Mouse (Mus musculus): ENCODE measurements at regions not wholly inside any gene's neighbourhood (a gene's known extent, or its start where the extent isn't known, plus 50 kb on each side); places are given as distances from the start of the nearest gene placed in this dataset.
A peak's percentile ranks its signal among the peaks of the same experiment; 100 is the strongest.

DNA sequence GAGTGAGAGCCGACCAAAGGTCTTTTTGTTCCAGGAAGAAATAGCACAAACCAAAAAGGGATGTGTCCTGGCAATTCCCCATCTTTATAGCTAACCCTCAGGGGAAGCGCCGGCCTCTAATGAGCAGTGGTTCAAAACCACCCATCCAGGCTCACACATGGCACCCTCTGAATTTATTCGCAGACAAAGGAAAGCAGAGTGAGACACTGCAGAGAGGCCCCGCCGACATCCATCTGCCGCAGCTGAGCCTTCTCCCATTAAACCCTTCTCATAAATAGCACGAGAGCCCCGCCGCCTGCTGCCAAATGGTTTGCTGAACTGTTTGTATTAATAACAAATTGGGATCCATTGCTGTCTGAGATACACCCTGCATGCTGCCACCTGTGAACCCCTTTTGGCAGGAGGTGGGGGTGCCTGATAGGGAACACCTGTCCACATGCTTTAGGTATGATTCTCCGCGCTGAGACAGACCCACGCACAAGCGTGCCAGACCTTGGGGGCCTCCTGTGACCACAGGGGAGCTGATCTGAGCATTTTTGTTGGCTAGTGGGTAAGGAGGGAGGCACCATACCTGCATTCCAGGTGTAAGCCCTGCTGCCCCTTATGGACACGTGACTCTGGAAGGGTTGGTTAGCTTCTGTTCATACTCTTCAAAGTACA, 422.6 kb upstream of the Castor2 start:
- no peak for ATAC-seq
- ChIA-PET CTCF (no interaction called here), POLR2A (no interaction called here)
- no peak for TF ChIP-seq CTCF (IDR thresholded peaks at IDR 0.05)
- H3K27me3 ChIP-seq, result no peaks in the 10 kb centered on the region
- in situ Hi-C loops (cut with MboI; ENCODE audit: low pct_unique_long_range_greater_than_20kb), result no loop called here
- no peak for DNase-seq (ENCODE audit: low read depth, low spot score)

DNA sequence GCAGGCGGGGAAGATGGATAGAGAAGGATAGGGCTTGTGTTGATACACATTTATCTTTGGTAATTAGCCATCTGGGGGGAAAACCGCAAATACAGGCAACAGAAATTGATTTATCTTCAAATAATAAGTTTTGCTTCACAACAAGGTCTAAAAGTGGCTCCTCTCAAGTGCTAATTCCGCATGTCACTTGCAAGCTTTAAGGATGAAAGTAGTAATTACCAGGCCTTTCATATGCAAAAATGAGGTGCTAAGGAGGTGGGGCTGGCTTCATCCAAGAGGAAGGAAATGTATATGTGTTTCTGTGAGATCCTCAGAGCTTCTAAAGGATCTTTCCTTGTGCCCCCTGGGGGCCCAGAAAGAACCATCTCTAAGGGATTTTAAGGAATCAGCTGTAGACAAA, 423.9 kb upstream of the Castor2 start:
- in situ Hi-C loops (cut with MboI; ENCODE audit: low pct_unique_long_range_greater_than_20kb), result no loop called here
- ChIA-PET POLR2A (no interaction called here), CTCF (no interaction called here)
- DNase-seq (ENCODE audit: low read depth, low spot score) (no peak), ATAC-seq (no peak)
- H3K27me3 ChIP-seq, result no peaks in the 10 kb centered on the region
- TF ChIP-seq CTCF (IDR thresholded peaks at IDR 0.05), result no peak

DNA sequence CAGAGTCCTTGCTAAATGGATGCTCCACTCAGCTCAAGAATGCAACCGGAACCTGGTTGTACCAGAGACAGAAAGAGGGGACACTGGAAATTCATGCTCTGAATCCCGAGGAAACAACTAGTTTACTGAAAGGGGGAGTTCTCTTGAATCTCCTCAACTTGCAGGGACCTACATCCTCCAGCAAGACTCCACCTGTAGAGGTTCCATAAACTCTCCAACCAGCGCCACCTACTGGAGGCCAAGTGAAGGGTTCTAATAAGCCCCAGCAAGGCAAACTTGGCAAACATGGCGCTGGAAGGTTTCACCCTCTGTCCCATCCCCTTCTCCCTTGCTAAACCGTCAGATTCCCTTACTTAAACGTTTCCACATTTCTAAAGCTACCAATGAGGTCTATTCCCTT, 433.0 kb upstream of the Castor2 start:
- in situ Hi-C loops (cut with MboI; ENCODE audit: low pct_unique_long_range_greater_than_20kb), result no loop called here
- ATAC-seq, result no peak
- CTCF ChIA-PET, result no interaction called here

DNA sequence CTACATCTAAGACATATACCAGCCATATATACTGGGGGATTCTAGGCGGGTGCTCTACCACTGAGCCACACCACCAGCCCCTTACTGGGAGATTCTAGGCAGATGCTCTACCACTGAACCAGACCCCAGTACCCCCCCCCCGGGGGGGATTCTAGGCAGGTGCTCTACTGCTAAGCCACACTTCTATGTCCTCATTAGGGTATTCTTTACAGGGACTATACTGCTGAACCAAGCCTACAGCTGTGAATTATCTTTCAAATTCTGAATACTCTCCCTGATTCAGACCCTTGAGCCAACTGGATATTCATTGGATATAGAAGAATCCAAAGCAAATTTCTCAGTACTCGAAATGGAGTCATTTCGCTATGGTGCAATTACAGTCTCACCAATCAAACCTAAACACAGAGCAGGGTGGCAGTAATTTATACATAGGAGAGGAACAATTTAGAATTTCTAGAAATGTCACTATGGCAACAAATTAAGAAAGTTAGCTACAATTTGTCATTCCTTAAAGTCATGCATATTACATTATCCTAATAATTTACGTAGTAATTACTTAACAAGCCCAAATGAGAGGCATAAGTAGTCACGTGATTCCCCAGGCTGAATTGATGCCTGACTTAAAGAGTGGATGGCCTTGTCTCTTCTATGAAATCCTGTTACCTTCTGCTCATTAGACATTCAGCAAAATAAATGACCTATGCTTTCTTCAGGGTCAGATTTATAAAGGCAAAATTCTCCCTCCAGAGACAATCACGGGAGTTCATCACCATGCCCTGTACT, 436.8 kb upstream of the Castor2 start:
- H3K27me3 ChIP-seq, result no peaks in the 10 kb centered on the region
- ATAC-seq (no peak), DNase-seq (ENCODE audit: low read depth, low spot score) (no peak)
- POLR2A ChIA-PET, result no interaction called here
- no peak for TF ChIP-seq CTCF (IDR thresholded peaks at IDR 0.05)
- CTCF ChIA-PET, result interaction anchor here (0.7 kb wide), 1 partner anchor 1732 kb away, joined by 3 read pairs; no protein-coding TSS in a partner anchor
- in situ Hi-C loops (cut with MboI; ENCODE audit: low pct_unique_long_range_greater_than_20kb), result no loop called here

More for the DNA sequence above, 433.0 kb upstream of the Castor2 start:
- peak; percentile 41 for TF ChIP-seq CTCF (IDR thresholded peaks at IDR 0.05)
- POLR2A ChIA-PET, result no interaction called here
- H3K27me3 ChIP-seq, result no peaks in the 10 kb centered on the region
- DNase-seq (ENCODE audit: low read depth, low spot score), result no peak

DNA sequence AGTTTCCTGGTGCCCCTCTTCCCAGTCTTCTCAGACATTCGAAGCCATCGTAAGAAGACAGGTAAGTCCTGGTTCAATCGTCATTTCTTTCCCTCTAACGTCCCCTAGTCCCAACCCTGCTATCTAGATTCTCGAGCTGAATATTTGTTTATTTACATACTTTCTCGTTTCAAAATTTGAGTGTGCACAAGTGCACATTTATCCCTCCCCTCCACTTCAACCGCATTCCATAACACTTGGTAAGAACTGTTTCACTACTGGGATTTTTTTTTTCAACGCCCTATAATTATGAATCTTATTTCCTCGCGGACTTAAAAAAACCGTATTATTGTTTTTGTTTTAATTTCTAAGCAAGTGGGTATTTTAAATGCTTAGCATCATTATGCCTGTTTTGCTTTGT, 439.2 kb upstream of the Castor2 start:
- no peak for TF ChIP-seq CTCF (IDR thresholded peaks at IDR 0.05)
- CTCF ChIA-PET, result no interaction called here
- POLR2A ChIA-PET, result no interaction called here
- ATAC-seq (no peak), DNase-seq (ENCODE audit: low read depth, low spot score) (no peak)
- in situ Hi-C loops (cut with MboI; ENCODE audit: low pct_unique_long_range_greater_than_20kb), result no loop called here
- H3K27me3 ChIP-seq, result no peaks in the 10 kb centered on the region

DNA sequence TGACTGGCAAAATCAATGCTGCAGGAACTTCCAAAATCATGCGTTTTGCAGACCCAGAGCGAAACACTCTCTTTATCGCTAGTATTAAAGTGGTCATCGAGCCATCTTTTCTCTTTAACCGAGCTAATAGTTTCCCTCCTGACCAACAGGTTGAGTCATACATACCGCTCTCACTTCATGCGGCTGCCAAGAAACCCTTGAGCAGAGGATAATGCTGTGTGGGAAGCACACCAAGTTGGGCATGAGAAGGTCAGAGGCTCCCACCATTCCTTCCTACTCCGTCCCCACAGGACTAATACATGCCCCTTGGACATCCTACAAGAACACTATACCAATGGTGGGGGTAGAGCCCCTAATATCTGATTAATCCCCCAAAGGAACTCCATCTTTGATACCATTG, 442.7 kb upstream of the Castor2 start:
- in situ Hi-C loops (cut with MboI; ENCODE audit: low pct_unique_long_range_greater_than_20kb), result no loop called here
- CTCF ChIA-PET, result no interaction called here

DNA sequence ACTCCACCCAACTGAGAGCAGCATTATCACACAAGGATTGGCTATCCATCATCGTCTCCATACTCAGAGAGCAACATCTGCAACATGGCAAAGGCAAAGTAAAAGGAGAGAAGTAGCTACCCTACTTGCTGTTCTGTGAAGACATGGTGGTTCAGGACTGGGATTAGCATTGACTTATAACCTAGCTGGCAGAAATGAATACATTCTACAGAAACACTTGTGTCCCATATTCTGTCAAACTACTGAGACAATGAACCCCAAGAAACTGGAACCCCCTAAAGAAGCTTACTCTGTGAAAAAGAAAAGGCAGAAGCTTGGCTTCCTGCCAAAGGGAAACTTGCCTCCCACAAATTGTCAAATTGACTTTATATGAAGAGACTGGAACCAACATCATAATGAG, 446.1 kb upstream of the Castor2 start:
- ChIA-PET CTCF (no interaction called here), POLR2A (no interaction called here)
- DNase-seq (ENCODE audit: low read depth, low spot score), result no peak
- no peak for ATAC-seq
- no peaks in the 10 kb centered on the region for H3K27me3 ChIP-seq
- TF ChIP-seq CTCF (IDR thresholded peaks at IDR 0.05), result no peak
- in situ Hi-C loops (cut with MboI; ENCODE audit: low pct_unique_long_range_greater_than_20kb), result no loop called here

More for the DNA sequence above, 442.7 kb upstream of the Castor2 start:
- DNase-seq (ENCODE audit: low read depth, low spot score) (no peak), ATAC-seq (no peak)
- POLR2A ChIA-PET, result interaction anchor here (0.7 kb wide), 1 partner anchor 10 kb away, joined by 3 read pairs; no protein-coding TSS in a partner anchor
- H3K27me3 ChIP-seq, result no peaks in the 10 kb centered on the region
- TF ChIP-seq CTCF (IDR thresholded peaks at IDR 0.05), result no peak

DNA sequence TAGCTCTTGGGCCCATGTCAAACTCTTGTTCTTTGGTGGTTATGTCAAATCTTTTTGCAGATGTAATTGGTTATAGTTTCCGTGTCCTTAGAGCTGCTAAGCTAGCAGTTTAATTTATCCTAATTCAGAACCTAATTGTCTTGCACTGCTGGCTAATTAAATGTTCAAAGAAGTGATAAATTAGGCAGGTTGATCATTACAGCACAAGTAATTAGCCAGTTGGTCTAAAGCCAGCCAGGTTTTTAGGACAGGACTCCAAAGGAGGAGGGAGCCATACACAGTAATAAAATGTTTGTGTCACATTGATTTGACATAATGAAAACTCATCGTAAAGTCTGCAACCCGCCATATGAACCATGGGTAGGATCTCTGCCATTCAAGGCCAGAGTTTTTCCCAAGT, 449.3 kb upstream of the Castor2 start:
- H3K27me3 ChIP-seq, result no peaks in the 10 kb centered on the region
- no peak for DNase-seq (ENCODE audit: low read depth, low spot score)
- no peak for TF ChIP-seq CTCF (IDR thresholded peaks at IDR 0.05)
- in situ Hi-C loops (cut with MboI; ENCODE audit: low pct_unique_long_range_greater_than_20kb), result no loop called here
- CTCF ChIA-PET, result interaction anchor here (0.7 to 1.1 kb wide), 2 partner anchors 9 to 13 kb away, joined by 3 read pairs; no protein-coding TSS in a partner anchor
- ATAC-seq, result no peak
- POLR2A ChIA-PET, result no interaction called here

DNA sequence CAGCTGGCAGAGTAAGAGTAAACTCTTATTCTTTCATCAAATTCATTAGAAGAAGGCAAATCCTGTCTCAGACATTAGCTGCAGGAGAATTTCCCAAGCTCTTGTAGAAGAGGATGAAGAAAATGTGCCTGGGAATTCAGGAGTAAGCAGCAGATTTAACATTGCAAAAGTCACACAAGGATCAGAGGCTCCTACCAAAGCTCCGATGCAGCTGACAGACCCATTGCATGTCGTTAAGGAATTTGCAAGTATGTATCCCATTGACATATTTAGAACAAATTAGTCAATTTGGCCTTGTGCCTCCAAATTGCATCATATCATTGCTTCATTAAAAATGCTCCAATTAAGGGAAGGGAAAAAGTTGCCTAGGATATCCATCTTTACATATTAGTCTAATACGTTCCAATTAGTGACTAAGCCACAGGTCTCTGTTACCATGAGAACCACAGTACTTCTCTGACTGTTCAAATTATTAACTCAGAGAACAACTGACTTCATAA, 453.8 kb upstream of the Castor2 start:
- no peak for ATAC-seq
- H3K27me3 ChIP-seq, result no peaks in the 10 kb centered on the region
- POLR2A ChIA-PET, result no interaction called here
- CTCF ChIA-PET, result no interaction called here
- TF ChIP-seq CTCF (IDR thresholded peaks at IDR 0.05), result no peak
- no peak for DNase-seq (ENCODE audit: low read depth, low spot score)
- in situ Hi-C loops (cut with MboI; ENCODE audit: low pct_unique_long_range_greater_than_20kb), result no loop called here

DNA sequence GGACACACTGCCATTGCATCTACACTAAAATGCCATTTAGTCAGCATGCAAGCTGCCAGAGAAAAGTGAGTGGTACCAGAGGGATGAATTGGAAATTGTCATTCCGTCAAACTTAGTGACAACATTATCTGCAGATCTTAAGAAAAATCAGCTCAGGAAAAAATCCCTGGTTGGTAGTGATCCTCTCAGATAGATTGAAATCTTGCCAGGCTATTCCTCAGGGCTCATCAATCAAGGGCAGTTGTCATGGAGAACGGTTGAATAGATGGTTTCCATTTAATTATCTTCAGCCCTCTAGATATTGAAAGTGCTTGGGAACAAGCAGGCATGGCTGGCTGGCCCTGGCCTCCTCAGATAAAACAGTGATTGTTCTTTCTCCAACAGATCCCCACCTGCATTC, 456.2 kb upstream of the Castor2 start:
- DNase-seq (ENCODE audit: low read depth, low spot score) (no peak), ATAC-seq (no peak)
- TF ChIP-seq CTCF (IDR thresholded peaks at IDR 0.05), result no peak
- H3K27me3 ChIP-seq, result no peaks in the 10 kb centered on the region
- in situ Hi-C loops (cut with MboI; ENCODE audit: low pct_unique_long_range_greater_than_20kb), result no loop called here
- CTCF ChIA-PET, result no interaction called here
- POLR2A ChIA-PET, result interaction anchor here (0.6 kb wide), 1 partner anchor 1274 kb away, joined by 5 read pairs; no protein-coding TSS in a partner anchor

DNA sequence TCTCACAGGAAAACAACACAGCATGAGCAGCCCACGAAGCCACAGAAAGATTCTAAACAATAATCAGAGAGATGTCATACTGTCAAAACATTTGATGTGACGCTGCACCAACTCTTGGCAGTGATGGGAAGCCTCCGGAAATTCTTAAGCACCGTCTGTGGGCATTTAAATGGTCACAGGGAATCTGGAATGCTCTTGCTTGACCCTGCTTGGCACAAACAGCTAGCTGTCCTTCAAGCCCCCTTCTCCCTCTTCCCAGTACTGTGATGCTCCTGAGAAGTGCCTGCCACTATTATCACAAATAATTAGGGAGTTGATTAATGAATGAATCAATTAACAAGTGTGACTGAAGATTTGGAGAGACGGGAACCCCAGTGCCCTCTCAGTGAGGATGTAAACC, 465.0 kb upstream of the Castor2 start:
- CTCF ChIA-PET, result no interaction called here

More for the DNA sequence above, 465.0 kb upstream of the Castor2 start:
- no peak for TF ChIP-seq CTCF (IDR thresholded peaks at IDR 0.05)
- DNase-seq (ENCODE audit: low read depth, low spot score) (no peak), ATAC-seq (no peak)
- POLR2A ChIA-PET, result no interaction called here
- in situ Hi-C loops (cut with MboI; ENCODE audit: low pct_unique_long_range_greater_than_20kb), result no loop called here
- H3K27me3 ChIP-seq, result no peaks in the 10 kb centered on the region
